Mouse (Mus musculus): ENCODE results near the gene Spib.
A peak's percentile ranks its signal among the peaks of the same experiment; 100 is the strongest.

The Spib gene

GRCm38 (mm10) chr7:44524502-44524901 lies 7.4 kb downstream of the Spib start, which contains the start of gene Mybpc2:
TSS of gene Mybpc2 (minus strand) at chr7:44524656.
- no peak for DNase-seq

- no peak for DNase-seq
Measured at GRCm38 (mm10) chr7:44523056-44523455, 8.8 kb downstream of the Spib start.

GRCm38 (mm10) chr7:44521710-44522109 lies 10.2 kb downstream of the Spib start:
- peak; percentile 50 for DNase-seq

GRCm38 (mm10) chr7:44520990-44521389 lies 10.9 kb downstream of the Spib start:
- no peak for DNase-seq

GRCm38 (mm10) chr7:44519240-44519913 lies 12.5 kb downstream of the Spib start:
- DNase-seq = no peak

- DNase-seq = no peak
Measured at GRCm38 (mm10) chr7:44507491-44507890, 24.4 kb downstream of the Spib start.

- peak; percentile 80 for DNase-seq
Measured at GRCm38 (mm10) chr7:44501563-44502115, 30.2 kb downstream of the Spib start.

GRCm38 (mm10) chr7:44500046-44500445 lies 31.8 kb downstream of the Spib start:
- no peak for DNase-seq

GRCm38 (mm10) chr7:44498922-44499321 lies 32.9 kb downstream of the Spib start:
- no peak for DNase-seq

GRCm38 (mm10) chr7:44497361-44498055 lies 34.4 kb downstream of the Spib start:
- DNase-seq = no peak

- no peak for DNase-seq
Measured at GRCm38 (mm10) chr7:44496771-44497109, 35.1 kb downstream of the Spib start.

GRCm38 (mm10) chr7:44495992-44496770 lies 35.7 kb downstream of the Spib start, which contains the start of the genes Emc10 and Fam71e1:
TSS of gene Emc10 (minus strand) at chr7:44496529.
TSS of gene Fam71e1 (plus strand) at chr7:44496581.
- peak; percentile 98 for DNase-seq

GRCm38 (mm10) chr7:44495086-44495485 lies 36.8 kb downstream of the Spib start:
- DNase-seq = no peak

GRCm38 (mm10) chr7:44494681-44495080 lies 37.2 kb downstream of the Spib start:
- no peak for DNase-seq

- no peak for DNase-seq
Measured at GRCm38 (mm10) chr7:44492166-44492826, 39.6 kb downstream of the Spib start.

GRCm38 (mm10) chr7:44491391-44491790 lies 40.5 kb downstream of the Spib start:
- no peak for DNase-seq

GRCm38 (mm10) chr7:44490281-44490680 lies 41.6 kb downstream of the Spib start:
- DNase-seq = no peak

GRCm38 (mm10) chr7:44488545-44488944 lies 43.3 kb downstream of the Spib start:
- DNase-seq = no peak

- DNase-seq = no peak
Measured at GRCm38 (mm10) chr7:44487936-44488335, 43.9 kb downstream of the Spib start.

GRCm38 (mm10) chr7:44486927-44487575 lies 44.8 kb downstream of the Spib start:
- no peak for DNase-seq

- DNase-seq = no peak
Measured at GRCm38 (mm10) chr7:44485572-44486195, 46.2 kb downstream of the Spib start.

Data from liver (tissue).